Mouse (Mus musculus) megakaryocyte, embryonic 14.5 days (primary cell): ENCODE measurements at regions not wholly inside any gene's neighbourhood (a gene's known extent, or its start where the extent isn't known, plus 50 kb on each side); places are given as distances from the start of the nearest gene placed in this dataset.

ENCODE experiments used
- FLI1 ChIP-seq: IDR thresholded peaks from 2 replicates; pipeline ENCODE4 v1.6.1; 2012; ENCODE audit warnings: low read length, inconsistent platforms, mixed read lengths
- GATA1 ChIP-seq: IDR thresholded peaks from 3 replicates; pipeline ENCODE4 v1.6.1; 2012; ENCODE audit warnings: mixed read lengths, low read length, inconsistent platforms, borderline replicate concordance

DNA sequence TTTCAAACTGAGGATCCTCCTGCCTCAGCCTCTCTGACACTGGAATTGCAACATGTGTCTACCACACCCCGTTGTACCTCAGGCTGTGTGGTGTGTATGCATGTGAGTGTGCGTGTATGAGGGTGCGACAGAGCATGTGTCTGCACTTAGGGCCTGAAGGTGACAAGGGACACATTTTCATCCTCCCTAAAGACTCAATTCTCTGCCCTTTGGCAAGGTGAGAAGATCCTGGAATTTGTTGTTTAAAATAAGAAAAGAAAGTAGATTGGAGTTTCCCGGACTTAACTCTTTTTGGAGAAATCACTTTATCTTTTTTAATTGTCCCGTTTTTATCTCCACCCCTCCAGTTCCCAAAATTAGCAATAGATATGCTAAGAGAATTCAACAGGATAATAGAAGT lies 85.6 kb upstream of the Tbx3 start:
- TF ChIP-seq GATA1 (no peak), FLI1 (no peak)
